Mouse (Mus musculus): Measurements from ENCODE around the gene Angptl2. TPM values are rescaled to one million over a fixed set of nuclear protein-coding genes. Genes with fewer than 3 reads are reported as not detected.

Gene Angptl2
- polyA plus RNA-seq, 1 experiment from 2014 or later = 18.5 TPM

GRCm38 (mm10) chr2:33179171-33179929, 36.5 kb upstream of the Angptl2 start:
- H3K9me3 ChIP-seq = no peaks in the 10 kb centered on the region
- 40% methylated on average over 14 of the region's 14 CpGs for WGBS
- peaks cover 36% of the 10 kb centered on the region for H3K4me1 ChIP-seq (replicated peaks)
- H3K4me2 ChIP-seq = no peak overlapping the region
- H3K4me3 ChIP-seq = no peak overlapping the region
- no peak overlapping the region for H3K9ac ChIP-seq
- no peaks in the 10 kb centered on the region for H3K27me3 ChIP-seq
- peak overlapping the region; percentile 38 for H3K27ac ChIP-seq (replicated peaks)
- peak; percentile 4; the same call in 1 of the 2 replicates for ATAC-seq (ENCODE audit: low FRiP score, low read depth)
- H3K36me3 ChIP-seq = no peaks in the 10 kb centered on the region

GRCm38 (mm10) chr2:33179930-33180630, 35.8 kb upstream of the Angptl2 start:
- H3K9me3 ChIP-seq = no peaks in the 10 kb centered on the region
- no peak overlapping the region for H3K27ac ChIP-seq (replicated peaks)
- ATAC-seq (ENCODE audit: low FRiP score, low read depth) = no peak

GRCm38 (mm10) chr2:33183321-33183720, 32.5 kb upstream of the Angptl2 start:
- ATAC-seq (ENCODE audit: low FRiP score, low read depth) = no peak
- Histone ChIP-seq H3K9me3 (no peaks in the 10 kb centered on the region), H3K27ac (replicated peaks) (no peak overlapping the region), H3K36me3 (no peaks in the 10 kb centered on the region), H3K9ac (no peak overlapping the region), H3K4me3 (no peak overlapping the region), H3K4me2 (no peak overlapping the region), H3K4me1 (replicated peaks) (peaks cover 31% of the 10 kb centered on the region), H3K27me3 (no peaks in the 10 kb centered on the region)
- WGBS = 94% methylated on average over 7 of the region's 7 CpGs

More at GRCm38 (mm10) chr2:33179930-33180630, 35.8 kb upstream of the Angptl2 start:
- no peaks in the 10 kb centered on the region for H3K27me3 ChIP-seq
- no peaks in the 10 kb centered on the region for H3K36me3 ChIP-seq
- WGBS = 42% methylated on average over 16 of the region's 16 CpGs
- H3K9ac ChIP-seq = no peak overlapping the region
- peaks cover 36% of the 10 kb centered on the region for H3K4me1 ChIP-seq (replicated peaks)
- H3K4me3 ChIP-seq = no peak overlapping the region
- no peak overlapping the region for H3K4me2 ChIP-seq

- H3K9ac ChIP-seq = no peak overlapping the region
Measured at GRCm38 (mm10) chr2:33184641-33185040, 31.2 kb upstream of the Angptl2 start.

GRCm38 (mm10) chr2:33185258-33185657, 30.6 kb upstream of the Angptl2 start:
- H3K9ac ChIP-seq = no peak overlapping the region
- 69% methylated on average over 7 of the region's 7 CpGs for WGBS
- no peaks in the 10 kb centered on the region for H3K27me3 ChIP-seq
- no peak overlapping the region for H3K4me3 ChIP-seq
- H3K9me3 ChIP-seq = no peaks in the 10 kb centered on the region
- no peak overlapping the region for H3K4me2 ChIP-seq
- ATAC-seq (ENCODE audit: low FRiP score, low read depth) = no peak
- no peaks in the 10 kb centered on the region for H3K36me3 ChIP-seq
- peaks cover 14% of the 10 kb centered on the region for H3K4me1 ChIP-seq (replicated peaks)
- no peak overlapping the region for H3K27ac ChIP-seq (replicated peaks)

More at GRCm38 (mm10) chr2:33184641-33185040, 31.2 kb upstream of the Angptl2 start:
- 72% methylated on average over 10 of the region's 10 CpGs for WGBS
- Histone ChIP-seq H3K4me1 (replicated peaks) (peaks cover 18% of the 10 kb centered on the region), H3K27ac (replicated peaks) (0 out of 2 replicates have a peak overlapping the region, but pooled peaks have one; percentile 18), H3K4me2 (no peak overlapping the region), H3K4me3 (no peak overlapping the region), H3K36me3 (no peaks in the 10 kb centered on the region), H3K27me3 (no peaks in the 10 kb centered on the region), H3K9me3 (no peaks in the 10 kb centered on the region)
- ATAC-seq (ENCODE audit: low FRiP score, low read depth) = no peak

- 80% methylated on average over 7 of the region's 7 CpGs for WGBS
- H3K27ac ChIP-seq (replicated peaks) = no peak overlapping the region
- no peaks in the 10 kb centered on the region for H3K36me3 ChIP-seq
- H3K9ac ChIP-seq = no peak overlapping the region
- H3K27me3 ChIP-seq = no peaks in the 10 kb centered on the region
- ATAC-seq (ENCODE audit: low FRiP score, low read depth) = no peak
- H3K4me1 ChIP-seq (replicated peaks) = peaks cover 8% of the 10 kb centered on the region
- H3K4me2 ChIP-seq = no peak overlapping the region
- no peaks in the 10 kb centered on the region for H3K9me3 ChIP-seq
- H3K4me3 ChIP-seq = no peak overlapping the region
Measured at GRCm38 (mm10) chr2:33186505-33186904, 29.4 kb upstream of the Angptl2 start.

- no peaks in the 10 kb centered on the region for H3K36me3 ChIP-seq
- ATAC-seq (ENCODE audit: low FRiP score, low read depth) = no peak
- H3K27me3 ChIP-seq = no peaks in the 10 kb centered on the region
- H3K4me2 ChIP-seq = no peak overlapping the region
- no peaks in the 10 kb centered on the region for H3K9me3 ChIP-seq
- H3K4me1 ChIP-seq (replicated peaks) = peaks cover 8% of the 10 kb centered on the region
- no peak overlapping the region for H3K4me3 ChIP-seq
- H3K9ac ChIP-seq = no peak overlapping the region
- H3K27ac ChIP-seq (replicated peaks) = no peak overlapping the region
- 89% methylated on average over 2 of the region's 2 CpGs for WGBS
Measured at GRCm38 (mm10) chr2:33187874-33188273, 28.0 kb upstream of the Angptl2 start.

- H3K4me3 ChIP-seq = no peak overlapping the region
- H3K4me1 ChIP-seq (replicated peaks) = peaks cover 8% of the 10 kb centered on the region
- H3K4me2 ChIP-seq = no peak overlapping the region
- WGBS = 75% methylated on average over 6 of the region's 6 CpGs
- no peaks in the 10 kb centered on the region for H3K9me3 ChIP-seq
- no peak overlapping the region for H3K9ac ChIP-seq
- no peak overlapping the region for H3K27ac ChIP-seq (replicated peaks)
- H3K27me3 ChIP-seq = no peaks in the 10 kb centered on the region
- no peaks in the 10 kb centered on the region for H3K36me3 ChIP-seq
- ATAC-seq (ENCODE audit: low FRiP score, low read depth) = no peak
Measured at GRCm38 (mm10) chr2:33188925-33189670, 26.8 kb upstream of the Angptl2 start.

- 65% methylated on average over 3 of the region's 3 CpGs for WGBS
- H3K27me3 ChIP-seq = no peaks in the 10 kb centered on the region
- no peak overlapping the region for H3K4me3 ChIP-seq
- no peak overlapping the region for H3K27ac ChIP-seq (replicated peaks)
- no peak for ATAC-seq (ENCODE audit: low FRiP score, low read depth)
- H3K4me2 ChIP-seq = no peak overlapping the region
- no peak overlapping the region for H3K9ac ChIP-seq
- H3K9me3 ChIP-seq = no peaks in the 10 kb centered on the region
- H3K36me3 ChIP-seq = no peaks in the 10 kb centered on the region
- peaks cover 8% of the 10 kb centered on the region; the same call in 1 of the 2 replicates for H3K4me1 ChIP-seq (replicated peaks)
Measured at GRCm38 (mm10) chr2:33189976-33190375, 25.9 kb upstream of the Angptl2 start.

GRCm38 (mm10) chr2:33200368-33201068, 15.4 kb upstream of the Angptl2 start:
- Histone ChIP-seq H3K27ac (replicated peaks) (no peak overlapping the region), H3K4me2 (no peak overlapping the region), H3K9me3 (no peaks in the 10 kb centered on the region), H3K27me3 (no peaks in the 10 kb centered on the region), H3K4me1 (replicated peaks) (peaks cover 22% of the 10 kb centered on the region), H3K9ac (no peak overlapping the region), H3K36me3 (no peaks in the 10 kb centered on the region), H3K4me3 (no peak overlapping the region)
- 74% methylated on average over 14 of the region's 14 CpGs for WGBS
- ATAC-seq (ENCODE audit: low FRiP score, low read depth) = no peak

- H3K4me3 ChIP-seq = no peak overlapping the region
- 51% methylated on average over 6 of the region's 6 CpGs for WGBS
- no peaks in the 10 kb centered on the region for H3K9me3 ChIP-seq
- H3K36me3 ChIP-seq = no peaks in the 10 kb centered on the region
- no peak overlapping the region for H3K4me2 ChIP-seq
- peaks cover 40% of the 10 kb centered on the region for H3K4me1 ChIP-seq (replicated peaks)
- H3K27ac ChIP-seq (replicated peaks) = no peak overlapping the region; the same call in 1 of the 2 replicates
- H3K27me3 ChIP-seq = no peaks in the 10 kb centered on the region
- ATAC-seq (ENCODE audit: low FRiP score, low read depth) = no peak
- H3K9ac ChIP-seq = no peak overlapping the region
Measured at GRCm38 (mm10) chr2:33203284-33203683, 12.6 kb upstream of the Angptl2 start.
